Mouse (Mus musculus) liver, adult 2 months (tissue): ENCODE results near the gene Gm10697. TPM values are rescaled to one million over a fixed set of nuclear protein-coding genes. Genes with fewer than 3 reads are reported as not detected.
"Not testable (repeated sequence)": the region's sequence is repeated elsewhere in the genome, so short reads cannot be mapped to it uniquely, and the experiment has no call there.

Source experiments
- DNase-seq: peaks from one replicate; pipeline ENCODE4 v3.0.0-alpha.2; 2011; ENCODE audit warnings: low read depth, low spot score; ENCODE audit errors: extremely low read depth
- H3K27ac ChIP-seq: fragments of 200-500 bp; replicated peaks from 2 replicates; pipeline ENCODE4 v1.5.1; 2012; ENCODE audit warnings: low read depth, mild to moderate bottlenecking, control low read depth, inconsistent platforms, low read length; ENCODE audit not compliant: insufficient read depth
- H3K27me3 ChIP-seq: fragments of 200-500 bp; 2 replicates; pipeline ENCODE4 v1.6.1; 2012; ENCODE audit warnings: mild to moderate bottlenecking, moderate library complexity, low read length, inconsistent platforms; ENCODE audit not compliant: control insufficient read depth, insufficient read depth
- H3K36me3 ChIP-seq: fragments of 200-500 bp; 2 replicates; pipeline ENCODE4 v1.6.1; 2012; ENCODE audit warnings: low read length, inconsistent platforms; ENCODE audit not compliant: control insufficient read depth, insufficient read depth
- H3K4me1 ChIP-seq: fragments of 200-500 bp; 2 replicates; pipeline ENCODE4 v1.6.1; 2011; ENCODE audit warnings: low read length; ENCODE audit not compliant: control insufficient read depth, insufficient read depth
- H3K4me3 ChIP-seq: fragments of 200-500 bp; 2 replicates; pipeline ENCODE4 v1.5.1; 2011; ENCODE audit warnings: low read depth, mild to moderate bottlenecking, control low read depth, low read length, moderate library complexity; ENCODE audit not compliant: insufficient read depth
- H3K79me2 ChIP-seq: fragments of 200-500 bp; 2 replicates; pipeline ENCODE4 v1.6.1; 2012; ENCODE audit warnings: inconsistent platforms, mild to moderate bottlenecking, low read length, moderate library complexity; ENCODE audit not compliant: control insufficient read depth, insufficient read depth
- H3K9ac ChIP-seq: fragments of 200-500 bp; 2 replicates; pipeline ENCODE4 v1.6.1; 2012; ENCODE audit warnings: low read depth, mild to moderate bottlenecking, control low read depth, inconsistent platforms, low read length
- WGBS: fragments of 180-500 bp; shearing (Covaris S2); methylation state at CpG from one replicate; pipeline ENCODE4 v1.1.7; 2018; 5-methylcytosine and 5-hydroxymethylcytosine counted together
- polyA plus RNA-seq: library from polyadenylated mRNA; depleted of rRNA; stranded (reverse); fragments of >200 nt; gene quantifications from 2 replicates; pipeline ENCODE4 v1.2.3, GENCODE M21; 2012; rRNA removed
- total RNA-seq: library from RNA; depleted of rRNA; stranded (reverse); fragments of >200 nt; gene quantifications from 2 replicates; pipeline ENCODE4 v1.2.3, GENCODE M21; 2014; rRNA removed

The Gm10697 gene
- total RNA-seq: not detected in 2 replicates
- not detected in 2 replicates for polyA plus RNA-seq

GRCm38 (mm10) chr3:94072544-94072943 lies at the start of gene Gm10697:
TSS of gene Gm10697 (minus strand) at chr3:94072644.
- not testable (repeated sequence) for H3K27me3 ChIP-seq, H3K4me3 ChIP-seq, H3K4me1 ChIP-seq, H3K9ac ChIP-seq, H3K36me3 ChIP-seq, H3K79me2 ChIP-seq, DNase-seq, H3K27ac ChIP-seq
- WGBS: 71% methylated on average over 2 of the region's 3 CpGs

DNA sequence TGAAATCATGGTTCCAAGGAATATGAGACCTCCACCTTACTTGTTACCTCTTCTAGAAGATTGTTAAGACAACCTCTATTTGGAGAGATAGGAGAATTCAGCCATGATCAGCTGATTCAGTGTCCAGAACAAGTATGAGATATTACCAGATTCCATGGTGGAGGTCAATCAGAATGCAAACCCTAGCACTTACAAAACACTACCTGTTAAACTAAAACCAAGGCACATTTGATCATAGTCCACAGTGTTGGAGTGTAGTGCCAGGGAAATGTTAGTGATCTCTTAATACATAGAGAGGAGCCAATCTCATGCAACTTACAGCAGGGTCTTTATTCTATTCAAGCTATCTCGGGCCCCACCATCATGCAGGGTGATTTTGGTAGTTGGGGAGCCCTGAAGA lies 42.6 kb upstream of the Gm10697 start:
- H3K4me1 ChIP-seq, H3K9ac ChIP-seq, H3K79me2 ChIP-seq, H3K27me3 ChIP-seq, H3K36me3 ChIP-seq, H3K4me3 ChIP-seq, H3K27ac ChIP-seq: not testable (repeated sequence)
- 52% methylated on average over 1 of the region's 1 CpGs for WGBS
- DNase-seq: peak; percentile 5

- not testable (repeated sequence) for H3K79me2 ChIP-seq, H3K4me3 ChIP-seq, H3K27ac ChIP-seq, DNase-seq, H3K36me3 ChIP-seq, H3K27me3 ChIP-seq, H3K9ac ChIP-seq, H3K4me1 ChIP-seq
- WGBS: 81% methylated on average over 2 of the region's 3 CpGs
Observed at GRCm38 (mm10) chr3:94054785-94055184, 17.7 kb downstream of the Gm10697 start, which contains the start of gene Gm9125. TSS of gene Gm9125 (minus strand) at chr3:94054885.

DNA sequence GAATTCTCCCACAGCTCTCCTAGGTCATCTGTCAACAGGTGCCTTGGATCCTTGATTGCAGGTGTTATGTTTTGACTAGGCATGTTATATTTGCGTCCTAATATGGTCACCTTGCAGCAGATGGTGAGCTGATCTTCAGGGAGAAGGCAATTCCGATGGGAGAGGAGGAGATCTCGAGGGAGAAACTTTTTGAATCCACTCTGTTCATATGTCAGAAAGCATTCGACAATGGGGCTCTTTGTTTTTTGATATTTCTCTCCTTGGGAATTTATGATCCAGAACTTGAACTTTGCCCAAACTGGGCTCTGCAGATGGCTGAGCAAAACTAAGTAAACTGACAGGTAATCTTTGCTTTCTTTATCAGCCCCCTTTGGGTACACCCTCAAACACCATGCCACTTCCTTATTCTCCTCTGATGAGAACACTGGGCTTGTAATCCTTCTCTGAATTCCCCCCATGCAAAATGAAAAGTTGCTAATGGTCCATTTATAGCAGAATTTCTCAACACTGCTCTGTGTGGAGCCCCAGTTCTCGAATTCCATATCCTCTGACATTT lies 22.8 kb downstream of the Gm10697 start:
- not testable (repeated sequence) for H3K27me3 ChIP-seq, H3K79me2 ChIP-seq, H3K9ac ChIP-seq, H3K4me1 ChIP-seq, H3K36me3 ChIP-seq, DNase-seq, H3K4me3 ChIP-seq, H3K27ac ChIP-seq
- 14% methylated on average over 1 of the region's 5 CpGs for WGBS

DNA sequence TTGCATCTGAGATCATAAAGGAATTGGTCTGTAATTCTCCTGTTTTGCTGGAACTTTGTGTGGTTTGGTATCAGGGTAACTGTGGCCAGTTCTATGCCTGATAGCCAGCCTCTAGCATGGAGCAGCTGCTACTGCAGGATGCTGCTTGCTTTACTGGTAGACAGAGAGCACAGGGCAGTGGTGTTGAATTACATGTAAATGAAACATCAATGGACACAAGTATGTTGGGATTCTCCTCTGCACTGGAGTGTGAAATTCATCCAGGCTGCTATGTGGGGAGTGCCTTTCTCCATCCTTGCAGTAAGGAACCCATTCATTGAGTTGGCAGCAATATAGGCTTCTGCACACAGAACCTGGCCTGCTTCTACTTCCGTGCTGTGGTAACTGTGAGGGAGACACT lies 34.2 kb downstream of the Gm10697 start:
- not testable (repeated sequence) for DNase-seq, H3K4me3 ChIP-seq, H3K36me3 ChIP-seq, H3K79me2 ChIP-seq, H3K9ac ChIP-seq, H3K4me1 ChIP-seq, H3K27me3 ChIP-seq, H3K27ac ChIP-seq
- WGBS: 77% methylated on average over 1 of the region's 1 CpGs

DNA sequence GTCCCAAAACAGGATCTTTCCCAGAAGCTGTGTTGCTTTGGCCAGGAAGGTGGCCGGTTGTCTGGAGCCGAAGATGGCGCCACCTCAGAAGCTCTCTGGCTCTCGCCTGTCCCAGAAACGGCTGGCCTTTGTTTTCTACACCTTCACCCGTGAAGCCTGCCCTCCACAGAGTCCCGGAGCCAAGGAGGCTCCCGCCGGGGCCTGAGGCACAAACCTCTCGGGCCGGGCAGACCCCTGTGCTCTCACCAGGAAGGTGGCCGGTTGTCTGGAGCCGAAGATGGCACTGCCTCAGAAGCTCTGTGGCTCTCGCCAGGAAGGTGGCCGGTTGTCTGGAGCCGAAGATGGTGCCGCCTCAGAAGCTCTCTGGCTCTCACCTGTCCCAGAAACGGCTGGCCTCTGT lies 38.0 kb downstream of the Gm10697 start:
- not testable (repeated sequence) for H3K4me3 ChIP-seq, H3K27me3 ChIP-seq, DNase-seq, H3K9ac ChIP-seq, H3K79me2 ChIP-seq, H3K4me1 ChIP-seq, H3K36me3 ChIP-seq, H3K27ac ChIP-seq
- 90% methylated on average over 18 of the region's 18 CpGs for WGBS

Other genes with a start within 250 kb of the Gm10697 start
- gene Tdpoz3, start 246.6 kb downstream of the Gm10697 start, total RNA-seq: not detected in 2 replicates
- gene Tdpoz3, start 246.6 kb downstream of the Gm10697 start, polyA plus RNA-seq: not detected in 2 replicates
- not detected in 2 replicates for gene Gm9117, start 129.1 kb downstream of the Gm10697 start, total RNA-seq
- gene Gm9117, start 129.1 kb downstream of the Gm10697 start, polyA plus RNA-seq: not detected in 2 replicates
- not detected in 2 replicates for gene Tdpoz5, start 111.3 kb downstream of the Gm10697 start, total RNA-seq
- gene Tdpoz5, start 111.3 kb downstream of the Gm10697 start, polyA plus RNA-seq: not detected in 2 replicates
- gene Gm9125, start 17.8 kb downstream of the Gm10697 start, total RNA-seq: not detected in 2 replicates
- gene Gm9125, start 17.8 kb downstream of the Gm10697 start, polyA plus RNA-seq: not detected in 2 replicates
- not detected in 2 replicates for gene Gm10696, start 105.5 kb upstream of the Gm10697 start, total RNA-seq
- gene Gm10696, start 105.5 kb upstream of the Gm10697 start, polyA plus RNA-seq: not detected in 2 replicates
- not detected in 2 replicates for gene Gm5286, start 124.1 kb upstream of the Gm10697 start, total RNA-seq
- gene Gm5286, start 124.1 kb upstream of the Gm10697 start, polyA plus RNA-seq: not detected in 2 replicates
- not detected in 2 replicates for gene Gm4778, start 191.4 kb upstream of the Gm10697 start, total RNA-seq
- not detected in 2 replicates for gene Gm4778, start 191.4 kb upstream of the Gm10697 start, polyA plus RNA-seq
- gene Them4, start 237.4 kb upstream of the Gm10697 start, total RNA-seq: 14.2 and 15.6 TPM in 2 replicates
- 3.9 and 4.6 TPM in 2 replicates for gene Them4, start 237.4 kb upstream of the Gm10697 start, polyA plus RNA-seq